Mouse (Mus musculus) neural tube, embryonic 14.5 days (tissue): ENCODE measurements around the gene Adar. TPM values are rescaled to one million over a fixed set of nuclear protein-coding genes. Genes with fewer than 3 reads are reported as not detected.
A peak's percentile ranks its signal among the peaks of the same experiment; 100 is the strongest.

Source experiments
- ATAC-seq: fragments of 200-750 bp; cut with Nextera tagmentation; 2 replicates; pipeline ENCODE4 v1.8.0; 2017; ENCODE audit warnings: low read depth, mild to moderate bottlenecking, moderate TSS enrichment, moderate library complexity
- H3K27ac ChIP-seq: fragments of 300-500 bp; sonication (generic); 2 replicates; pipeline ENCODE4 v1.5.1; 2014; ENCODE audit warnings: low read depth, mild to moderate bottlenecking, control low read depth, low read length, moderate library complexity, mixed read lengths
- H3K27me3 ChIP-seq: fragments of 300-500 bp; sonication (generic); 2 replicates; pipeline ENCODE4 v1.6.1; 2014; ENCODE audit warnings: low read length; ENCODE audit not compliant: control insufficient read depth, insufficient read depth
- H3K36me3 ChIP-seq: fragments of 300-500 bp; sonication (generic); 2 replicates; pipeline ENCODE4 v1.6.1; 2014; ENCODE audit warnings: low read length, mixed read lengths; ENCODE audit not compliant: control insufficient read depth, insufficient read depth
- H3K4me1 ChIP-seq: fragments of 300-500 bp; sonication (generic); 2 replicates; pipeline ENCODE4 v1.6.1; 2014; ENCODE audit warnings: low read length; ENCODE audit not compliant: control insufficient read depth, insufficient read depth
- H3K4me2 ChIP-seq: fragments of 300-500 bp; sonication (generic); 2 replicates; pipeline ENCODE4 v1.6.1; 2014; ENCODE audit warnings: mild to moderate bottlenecking, low read depth, low read length, control low read depth
- H3K4me3 ChIP-seq: fragments of 300-500 bp; sonication (generic); 2 replicates; pipeline ENCODE4 v1.5.1; 2014; ENCODE audit warnings: low read depth, low read length, control low read depth, mixed read lengths
- H3K9ac ChIP-seq: fragments of 300-500 bp; sonication (generic); replicated peaks from 2 replicates; pipeline ENCODE4 v1.6.1; 2014; ENCODE audit warnings: low read depth, mild to moderate bottlenecking, control low read depth, low read length, mixed read lengths
- H3K9me3 ChIP-seq: fragments of 300-500 bp; sonication (generic); 2 replicates; pipeline ENCODE4 v1.6.1; 2016; ENCODE audit warnings: low read length; ENCODE audit not compliant: control insufficient read depth
- WGBS: fragments of 180-500 bp; shearing (Covaris S2); extraction: QIAGEN DNeasy Blood & Tissue Kit; methylation state at CpG from one replicate; pipeline ENCODE4 v1.1.7; 2014; 5-methylcytosine and 5-hydroxymethylcytosine counted together
- polyA plus RNA-seq: library from polyadenylated mRNA; unstranded; fragments of >200 nt; fragmentation: Nextera tagmentation; extraction: Ambion mirVana; gene quantifications from 2 replicates; pipeline ENCODE4 v1.2.1, GENCODE M21; 2014

Adar gene
- polyA plus RNA-seq, 1 experiment from 2014 or later: 32.0 TPM

GRCm38 (mm10) chr3:89780102-89780501 is 65.3 kb downstream of the Adar start:
- WGBS: 92% methylated on average over 4 of the region's 4 CpGs
- Histone ChIP-seq H3K4me1 (peaks cover 9% of the 10 kb centered on the region), H3K9ac (no peak overlapping the region), H3K27me3 (no peaks in the 10 kb centered on the region), H3K9me3 (no peaks in the 10 kb centered on the region), H3K27ac (no peak overlapping the region), H3K4me2 (no peak overlapping the region), H3K4me3 (no peak overlapping the region), H3K36me3 (peaks cover 74% of the 10 kb centered on the region)
- no peak for ATAC-seq

GRCm38 (mm10) chr3:89781640-89782039 is 66.8 kb downstream of the Adar start:
- H3K4me3 ChIP-seq: no peak overlapping the region
- H3K36me3 ChIP-seq: peaks cover 68% of the 10 kb centered on the region
- H3K9me3 ChIP-seq: no peaks in the 10 kb centered on the region
- 85% methylated on average over 5 of the region's 5 CpGs for WGBS
- H3K4me2 ChIP-seq: no peak overlapping the region
- ATAC-seq: no peak
- no peak overlapping the region for H3K27ac ChIP-seq
- no peak overlapping the region for H3K9ac ChIP-seq
- no peaks in the 10 kb centered on the region for H3K27me3 ChIP-seq
- H3K4me1 ChIP-seq: peaks cover 6% of the 10 kb centered on the region; the same call in 1 of the 2 replicates

GRCm38 (mm10) chr3:89784991-89785753 is 70.3 kb downstream of the Adar start:
- H3K36me3 ChIP-seq: peaks cover 36% of the 10 kb centered on the region
- H3K4me1 ChIP-seq: peaks cover 6% of the 10 kb centered on the region; the same call in 1 of the 2 replicates
- no peak overlapping the region; the same call in 1 of the 2 replicates for H3K9ac ChIP-seq
- no peak overlapping the region for H3K4me3 ChIP-seq
- no peak overlapping the region for H3K4me2 ChIP-seq
- H3K27ac ChIP-seq: no peak overlapping the region
- H3K9me3 ChIP-seq: no peaks in the 10 kb centered on the region
- H3K27me3 ChIP-seq: no peaks in the 10 kb centered on the region
- peak; percentile 58 for ATAC-seq
- WGBS: 18% methylated on average over 11 of the region's 11 CpGs

GRCm38 (mm10) chr3:89786275-89786674 is 71.5 kb downstream of the Adar start:
- H3K9ac ChIP-seq: no peak overlapping the region
- no peak for ATAC-seq
- WGBS: 86% methylated on average over 6 of the region's 6 CpGs

GRCm38 (mm10) chr3:89788680-89789352 is 74.0 kb downstream of the Adar start:
- Histone ChIP-seq H3K9ac (no peak overlapping the region), H3K27ac (no peak overlapping the region), H3K4me3 (no peak overlapping the region), H3K9me3 (no peaks in the 10 kb centered on the region), H3K4me1 (peaks cover 6% of the 10 kb centered on the region; the same call in 1 of the 2 replicates), H3K36me3 (peaks cover 3% of the 10 kb centered on the region; the same call in 1 of the 2 replicates), H3K27me3 (no peaks in the 10 kb centered on the region), H3K4me2 (no peak overlapping the region)
- 80% methylated on average over 16 of the region's 16 CpGs for WGBS
- no peak for ATAC-seq

More at GRCm38 (mm10) chr3:89786275-89786674, 71.5 kb downstream of the Adar start:
- peaks cover 6% of the 10 kb centered on the region; the same call in 1 of the 2 replicates for H3K4me1 ChIP-seq
- H3K9me3 ChIP-seq: no peaks in the 10 kb centered on the region
- H3K4me2 ChIP-seq: no peak overlapping the region
- no peak overlapping the region for H3K4me3 ChIP-seq
- H3K27me3 ChIP-seq: no peaks in the 10 kb centered on the region
- peaks cover 25% of the 10 kb centered on the region for H3K36me3 ChIP-seq
- H3K27ac ChIP-seq: no peak overlapping the region

GRCm38 (mm10) chr3:89794616-89795015 is 79.8 kb downstream of the Adar start:
- H3K4me3 ChIP-seq: no peak overlapping the region
- H3K4me1 ChIP-seq: no peaks in the 10 kb centered on the region
- H3K9me3 ChIP-seq: no peaks in the 10 kb centered on the region
- WGBS: 66% methylated on average over 2 of the region's 2 CpGs
- no peak for ATAC-seq
- no peak overlapping the region for H3K27ac ChIP-seq
- H3K9ac ChIP-seq: no peak overlapping the region
- no peaks in the 10 kb centered on the region for H3K27me3 ChIP-seq
- H3K4me2 ChIP-seq: no peak overlapping the region
- H3K36me3 ChIP-seq: no peaks in the 10 kb centered on the region

- Histone ChIP-seq H3K9ac (no peak overlapping the region), H3K4me1 (no peaks in the 10 kb centered on the region), H3K9me3 (no peaks in the 10 kb centered on the region), H3K4me3 (no peak overlapping the region), H3K27ac (no peak overlapping the region), H3K36me3 (no peaks in the 10 kb centered on the region), H3K27me3 (no peaks in the 10 kb centered on the region), H3K4me2 (no peak overlapping the region)
- no peak for ATAC-seq
- WGBS: 81% methylated on average over 5 of the region's 5 CpGs
Observed at GRCm38 (mm10) chr3:89795746-89796145, 80.9 kb downstream of the Adar start.

GRCm38 (mm10) chr3:89796358-89796757 is 81.5 kb downstream of the Adar start:
- WGBS: 69% methylated on average over 4 of the region's 4 CpGs
- Histone ChIP-seq H3K27ac (no peak overlapping the region), H3K9me3 (no peaks in the 10 kb centered on the region), H3K4me3 (no peak overlapping the region), H3K9ac (no peak overlapping the region), H3K4me1 (no peaks in the 10 kb centered on the region), H3K27me3 (no peaks in the 10 kb centered on the region), H3K36me3 (no peaks in the 10 kb centered on the region), H3K4me2 (no peak overlapping the region)
- no peak for ATAC-seq

- WGBS: 91% methylated on average over 3 of the region's 3 CpGs
- Histone ChIP-seq H3K4me1 (no peaks in the 10 kb centered on the region), H3K36me3 (no peaks in the 10 kb centered on the region), H3K4me3 (no peak overlapping the region), H3K9me3 (no peaks in the 10 kb centered on the region), H3K9ac (no peak overlapping the region), H3K4me2 (no peak overlapping the region), H3K27ac (no peak overlapping the region), H3K27me3 (no peaks in the 10 kb centered on the region)
- ATAC-seq: no peak
Observed at GRCm38 (mm10) chr3:89798518-89798917, 83.7 kb downstream of the Adar start.
